Mouse (Mus musculus): ENCODE measurements around the gene Exoc4.

DNA sequence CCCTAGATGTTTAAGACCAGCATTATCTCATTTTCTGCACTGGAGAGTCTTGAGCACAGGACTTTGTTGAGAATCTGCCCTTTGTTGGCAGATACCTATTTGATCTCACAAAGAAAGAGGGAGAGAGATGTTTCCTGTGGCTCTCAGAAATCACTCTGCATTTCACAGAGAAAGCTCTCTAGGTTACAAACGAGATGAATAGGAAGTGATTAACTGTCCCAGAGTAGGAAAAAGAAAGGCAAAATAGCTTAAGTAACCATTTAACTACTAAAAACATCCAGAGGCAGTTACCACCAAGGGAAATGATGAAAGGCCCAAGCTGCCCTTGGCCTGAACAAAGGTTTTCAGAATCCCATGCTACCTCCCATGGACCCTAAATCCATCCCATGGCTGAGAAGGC is 754.1 kb downstream of the Exoc4 start:
- TF ChIP-seq KAT2A (IDR thresholded peaks at IDR 0.05; ENCODE audit: insufficient replicate concordance, low read length) (no peak), TCF12 (IDR thresholded peaks at IDR 0.05; ENCODE audit: low read depth, low read length) (no peak), GABPA (IDR thresholded peaks at IDR 0.05; ENCODE audit: insufficient replicate concordance, low read depth, low read length) (no peak), RCOR1 (conservative IDR thresholded peaks at IDR 0.05; ENCODE audit: low read depth, low read length) (no peak), USF1 (IDR thresholded peaks at IDR 0.05; ENCODE audit: low read depth, low read length) (no peak), CTCF (conservative IDR thresholded peaks at IDR 0.05 in 1 of 2, IDR thresholded peaks at IDR 0.05 in 1 of 2; ENCODE audit: low read depth in 2 of 2, low read length in 2 of 2) (no peak), EP300 (IDR thresholded peaks at IDR 0.05; ENCODE audit: low read length) (no peak), POLR2A (IDR thresholded peaks at IDR 0.05; ENCODE audit: low read depth, low read length) (no peak), HCFC1 (IDR thresholded peaks at IDR 0.05; ENCODE audit: low read depth, low read length) (no peak), RAD21 (IDR thresholded peaks at IDR 0.05; ENCODE audit: low read depth, low read length) (no peak), MAFK (IDR thresholded peaks at IDR 0.05; ENCODE audit: insufficient replicate concordance, low read length) (no peak), USF2 (conservative IDR thresholded peaks at IDR 0.05; ENCODE audit: low read depth, low read length) (no peak)
